Mouse (Mus musculus): ENCODE data around the gene Rarb. TPM values are rescaled to one million over a fixed set of nuclear protein-coding genes. Genes with fewer than 3 reads are reported as not detected.
A peak's percentile ranks its signal among the peaks of the same experiment; 100 is the strongest.
"Not testable (repeated sequence)": the region's sequence is repeated elsewhere in the genome, so short reads cannot be mapped to it uniquely, and the experiment has no call there.

Rarb gene
- total and polyA plus RNA-seq, 2 experiments from 2014 or later: 4.4 to 16.7 TPM

DNA sequence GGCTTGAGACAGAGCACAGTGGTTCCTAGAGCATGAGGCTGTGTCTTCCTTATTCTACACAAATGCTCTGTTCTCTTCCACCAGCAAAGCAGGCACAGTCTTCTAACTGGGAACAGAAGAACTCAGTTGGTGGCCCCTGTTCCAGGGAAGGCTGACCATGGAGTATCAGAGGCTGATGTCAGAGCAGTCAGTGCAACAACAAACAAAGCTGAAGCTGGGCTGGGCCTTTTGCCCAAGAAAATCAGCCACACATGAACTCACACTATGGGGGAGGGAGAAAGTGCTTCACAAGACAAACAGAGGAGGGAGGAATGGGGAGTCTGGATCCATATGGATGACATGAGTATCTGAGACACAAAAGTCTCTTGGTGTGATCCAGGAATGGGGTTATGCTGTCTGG, 56.2 kb downstream of the Rarb start:
- peak; percentile 63 for DNase-seq (ENCODE audit: low spot score)
- TF ChIP-seq CTCF (IDR thresholded peaks at IDR 0.05): no peak
- Histone ChIP-seq H3K36me3 (ENCODE audit: insufficient read depth, low read length) (no peaks in the 10 kb centered on the region), H3K9me3 (ENCODE audit: low read length) (no peaks in the 10 kb centered on the region), H3K27ac (ENCODE audit: low read depth, low read length) (no peak overlapping the region), H3K9ac (replicated peaks; ENCODE audit: low read length, poor library complexity, severe bottlenecking) (no peak overlapping the region), H3K4me1 (ENCODE audit: insufficient read depth, low read length) (0 out of 2 replicates have a peak, but pooled peaks cover 3% of the 10 kb centered on the region), H3K4me2 (ENCODE audit: low read depth, low read length, poor library complexity, severe bottlenecking) (no peak overlapping the region), H3K4me3 (ENCODE audit: low read depth, low read length) (no peak overlapping the region), H3K27me3 (ENCODE audit: insufficient read depth, low read length) (no peaks in the 10 kb centered on the region)
- peak; percentile 36; the same call in 1 of the 2 replicates for ATAC-seq (ENCODE audit: low FRiP score)

DNA sequence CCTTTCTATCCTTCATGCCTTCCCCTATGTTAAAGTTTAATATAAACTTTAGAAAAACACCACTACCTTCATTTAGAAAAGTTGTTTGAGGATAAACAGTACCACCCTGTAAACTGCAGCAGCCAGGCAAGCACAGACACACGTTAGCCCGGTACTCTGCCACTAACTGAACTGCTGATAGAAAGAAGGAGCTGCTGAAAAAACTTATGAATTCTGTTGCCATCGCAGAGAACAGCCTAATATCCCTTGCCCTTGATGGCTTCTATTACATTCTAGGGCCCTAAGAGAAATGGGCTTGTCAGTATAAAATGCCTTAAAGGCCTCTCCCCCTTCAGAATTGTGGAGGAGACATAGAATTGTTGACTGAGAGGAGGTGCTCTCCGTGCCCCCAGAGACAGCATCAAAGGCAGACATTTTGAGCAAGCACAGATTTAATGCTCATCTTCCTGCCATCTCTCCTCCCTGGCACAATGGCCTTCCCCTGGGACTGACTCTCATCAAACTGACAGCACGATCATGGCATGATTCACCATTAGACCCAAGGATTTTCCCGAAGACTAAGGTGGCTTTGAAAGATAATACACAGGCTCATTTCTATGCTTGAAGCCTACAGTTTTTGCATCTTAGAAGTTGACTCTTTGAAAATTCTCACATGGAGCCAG, 60.1 kb downstream of the Rarb start:
- no peak overlapping the region for H3K4me3 ChIP-seq (ENCODE audit: low read depth, low read length)
- no peak overlapping the region for H3K9ac ChIP-seq (replicated peaks; ENCODE audit: low read length, poor library complexity, severe bottlenecking)
- no peak overlapping the region for H3K4me2 ChIP-seq (ENCODE audit: low read depth, low read length, poor library complexity, severe bottlenecking)
- H3K27ac ChIP-seq (ENCODE audit: low read depth, low read length): no peak overlapping the region
- H3K36me3 ChIP-seq (ENCODE audit: insufficient read depth, low read length): no peaks in the 10 kb centered on the region
- H3K9me3 ChIP-seq (ENCODE audit: low read length): no peaks in the 10 kb centered on the region
- no peak for DNase-seq (ENCODE audit: low spot score)
- H3K27me3 ChIP-seq (ENCODE audit: insufficient read depth, low read length): no peaks in the 10 kb centered on the region
- H3K4me1 ChIP-seq (ENCODE audit: insufficient read depth, low read length): 0 out of 2 replicates have a peak, but pooled peaks cover 3% of the 10 kb centered on the region
- no peak for TF ChIP-seq CTCF (IDR thresholded peaks at IDR 0.05)
- 49% methylated on average over 6 of the region's 6 CpGs for WGBS
- 0 out of 2 replicates have a peak, but pooled peaks have one; percentile 20 for ATAC-seq (ENCODE audit: low FRiP score)

DNA sequence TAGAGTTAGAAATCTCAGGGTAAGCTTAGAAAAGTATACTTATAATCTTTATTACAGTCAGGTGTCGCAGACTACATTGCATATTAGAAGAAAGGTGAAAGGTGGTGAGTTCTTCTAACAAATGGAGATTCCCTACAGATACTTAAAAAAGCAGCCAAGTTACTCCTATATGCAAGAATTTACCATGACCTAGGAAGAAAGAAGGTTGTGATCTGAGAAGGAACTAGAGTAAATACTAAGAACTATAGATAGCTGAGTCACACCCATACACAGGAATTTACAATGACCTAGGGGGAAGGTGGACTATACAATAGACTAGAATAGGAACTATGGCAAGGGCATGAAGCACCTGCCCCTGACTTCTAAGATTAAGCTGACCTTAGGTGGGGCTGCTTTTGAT, 63.4 kb downstream of the Rarb start:
- H3K36me3 ChIP-seq (ENCODE audit: insufficient read depth, low read length); H3K9me3 ChIP-seq (ENCODE audit: low read length); H3K4me3 ChIP-seq (ENCODE audit: low read depth, low read length); ATAC-seq (ENCODE audit: low FRiP score); H3K9ac ChIP-seq (replicated peaks; ENCODE audit: low read length, poor library complexity, severe bottlenecking); H3K4me1 ChIP-seq (ENCODE audit: insufficient read depth, low read length); DNase-seq (ENCODE audit: low spot score); H3K4me2 ChIP-seq (ENCODE audit: low read depth, low read length, poor library complexity, severe bottlenecking); H3K27ac ChIP-seq (ENCODE audit: low read depth, low read length); H3K27me3 ChIP-seq (ENCODE audit: insufficient read depth, low read length): not testable (repeated sequence)
- 93% methylated on average over 1 of the region's 1 CpGs for WGBS

DNA sequence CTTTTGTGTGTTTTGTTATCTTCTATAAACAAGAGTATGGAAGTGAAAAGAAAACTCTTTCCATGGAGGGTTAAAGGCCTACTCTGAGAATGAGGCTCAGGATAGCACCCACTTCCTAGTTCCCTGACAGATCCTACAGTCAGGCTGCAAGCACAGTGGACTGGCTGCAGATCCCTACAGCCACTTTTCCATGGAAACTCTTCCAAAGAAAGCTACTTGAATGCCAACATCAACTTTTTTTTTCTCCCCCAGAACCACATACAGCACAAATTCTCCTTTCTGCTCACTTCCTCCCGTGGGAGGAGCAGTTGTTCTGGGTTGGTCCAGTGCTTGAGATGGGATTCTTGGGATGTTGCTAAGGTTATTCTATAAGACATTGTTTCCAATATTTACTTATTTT, 66.3 kb downstream of the Rarb start:
- Histone ChIP-seq H3K9me3 (ENCODE audit: low read length) (no peaks in the 10 kb centered on the region), H3K27me3 (ENCODE audit: insufficient read depth, low read length) (no peaks in the 10 kb centered on the region), H3K9ac (replicated peaks; ENCODE audit: low read length, poor library complexity, severe bottlenecking) (no peak overlapping the region), H3K4me1 (ENCODE audit: insufficient read depth, low read length) (no peaks in the 10 kb centered on the region), H3K27ac (ENCODE audit: low read depth, low read length) (no peak overlapping the region), H3K4me3 (ENCODE audit: low read depth, low read length) (no peak overlapping the region), H3K36me3 (ENCODE audit: insufficient read depth, low read length) (no peaks in the 10 kb centered on the region), H3K4me2 (ENCODE audit: low read depth, low read length, poor library complexity, severe bottlenecking) (no peak overlapping the region)
- ATAC-seq (ENCODE audit: low FRiP score): no peak
- TF ChIP-seq CTCF (IDR thresholded peaks at IDR 0.05): no peak
- no peak for DNase-seq (ENCODE audit: low spot score)
- WGBS: 73% methylated on average over 1 of the region's 1 CpGs

DNA sequence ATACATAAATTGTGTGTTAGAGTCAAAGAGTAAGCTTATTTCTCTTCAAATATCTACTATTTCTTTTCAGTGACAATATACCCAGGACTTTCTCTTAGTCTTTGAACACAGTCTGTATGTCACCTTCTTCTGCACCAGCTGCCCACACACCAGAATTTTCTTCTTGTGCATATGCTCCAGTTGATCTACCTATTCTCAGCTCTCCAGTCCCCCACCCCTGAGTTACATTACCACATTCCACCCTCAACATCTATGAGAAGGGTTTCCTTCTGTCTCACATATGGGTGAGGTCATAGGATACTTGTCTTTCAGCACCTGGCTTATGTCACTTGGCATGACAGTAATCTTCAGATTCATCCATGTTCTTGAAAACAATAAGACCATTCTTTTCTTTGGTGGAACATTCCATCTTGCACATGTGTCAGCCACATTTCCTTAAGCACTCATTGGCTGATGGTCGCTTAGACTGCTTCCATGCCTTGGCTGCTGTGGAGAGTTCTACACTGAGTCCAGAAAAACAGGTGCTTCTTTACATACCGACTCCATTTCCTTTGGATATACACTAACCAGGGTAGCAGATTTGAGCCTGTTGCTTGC, 71.9 kb downstream of the Rarb start:
- WGBS: 84% methylated on average over 2 of the region's 2 CpGs
- no peaks in the 10 kb centered on the region for H3K27me3 ChIP-seq (ENCODE audit: insufficient read depth, low read length)
- H3K36me3 ChIP-seq (ENCODE audit: insufficient read depth, low read length): no peaks in the 10 kb centered on the region
- no peak overlapping the region for H3K9ac ChIP-seq (replicated peaks; ENCODE audit: low read length, poor library complexity, severe bottlenecking)
- H3K27ac ChIP-seq (ENCODE audit: low read depth, low read length): no peak overlapping the region
- no peaks in the 10 kb centered on the region for H3K9me3 ChIP-seq (ENCODE audit: low read length)
- H3K4me2 ChIP-seq (ENCODE audit: low read depth, low read length, poor library complexity, severe bottlenecking): no peak overlapping the region
- DNase-seq (ENCODE audit: low spot score): no peak
- no peak overlapping the region for H3K4me3 ChIP-seq (ENCODE audit: low read depth, low read length)
- no peaks in the 10 kb centered on the region for H3K4me1 ChIP-seq (ENCODE audit: insufficient read depth, low read length)
- ATAC-seq (ENCODE audit: low FRiP score): no peak
- TF ChIP-seq CTCF (IDR thresholded peaks at IDR 0.05): no peak

DNA sequence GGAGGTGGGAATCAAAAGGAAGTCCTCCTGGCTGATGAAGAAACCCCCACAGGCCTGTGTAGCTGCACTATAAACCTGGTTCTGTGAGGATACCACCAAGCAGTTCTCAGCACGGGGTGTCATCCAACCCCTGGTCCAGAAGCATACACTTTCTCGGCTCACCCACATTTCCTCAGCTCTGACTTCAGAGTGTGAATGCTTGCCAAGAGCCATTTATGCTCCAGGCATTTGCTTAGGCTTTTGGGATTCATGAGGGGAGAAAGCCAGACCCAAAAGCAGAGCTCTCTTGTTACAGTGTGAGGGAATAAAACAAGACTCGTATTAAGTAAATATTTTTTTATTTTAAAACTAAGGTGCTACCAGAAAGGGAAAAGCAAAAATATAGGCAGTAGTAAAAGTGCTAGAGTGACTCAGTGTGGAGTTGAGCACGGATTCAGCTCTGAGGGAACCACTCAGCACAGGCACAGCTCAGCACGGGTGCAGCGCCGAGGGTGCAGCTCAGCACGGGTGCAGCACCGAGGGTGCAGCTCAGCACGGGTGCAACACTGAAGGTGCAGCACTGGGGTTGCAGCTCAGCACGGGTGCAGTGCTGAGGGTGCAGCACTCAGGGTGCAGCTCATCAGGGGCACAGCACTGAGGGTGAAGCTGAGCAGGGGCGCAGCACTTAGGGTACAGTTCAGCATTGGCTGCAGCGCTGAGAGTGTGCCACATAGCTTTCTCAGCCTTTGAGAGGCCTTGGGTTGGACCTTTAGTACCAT, 77.8 kb downstream of the Rarb start:
- no peak overlapping the region for H3K4me2 ChIP-seq (ENCODE audit: low read depth, low read length, poor library complexity, severe bottlenecking)
- H3K27me3 ChIP-seq (ENCODE audit: insufficient read depth, low read length): no peaks in the 10 kb centered on the region
- H3K4me3 ChIP-seq (ENCODE audit: low read depth, low read length): no peak overlapping the region
- H3K36me3 ChIP-seq (ENCODE audit: insufficient read depth, low read length): no peaks in the 10 kb centered on the region
- H3K9me3 ChIP-seq (ENCODE audit: low read length): no peaks in the 10 kb centered on the region
- H3K4me1 ChIP-seq (ENCODE audit: insufficient read depth, low read length): no peaks in the 10 kb centered on the region
- ATAC-seq (ENCODE audit: low FRiP score) (no peak), DNase-seq (ENCODE audit: low spot score) (no peak)
- H3K27ac ChIP-seq (ENCODE audit: low read depth, low read length): no peak overlapping the region
- TF ChIP-seq CTCF (IDR thresholded peaks at IDR 0.05): no peak
- 80% methylated on average over 13 of the region's 13 CpGs for WGBS
- no peak overlapping the region for H3K9ac ChIP-seq (replicated peaks; ENCODE audit: low read length, poor library complexity, severe bottlenecking)

Data from midbrain, postnatal 0 days (tissue).